Mouse (Mus musculus) kidney, adult 2 months (tissue): ENCODE measurements around the gene Fabp7.

Experiments
- CTCF ChIP-seq: fragments of 200-500 bp; conservative IDR thresholded peaks from 2 replicates; pipeline ENCODE4 v1.5.1; 2011; ENCODE audit warnings: low read depth, mild to moderate bottlenecking, control low read depth, low read length, moderate library complexity, mixed read lengths; ENCODE audit not compliant: insufficient read depth, insufficient read length
- POLR2A ChIP-seq: fragments of 200-500 bp; IDR thresholded peaks from one replicate; pipeline ENCODE4 v1.6.1; 2011; ENCODE audit warnings: low read depth, low read length, control low read depth

- TF ChIP-seq CTCF (no peak), POLR2A (no peak)
Observed at GRCm38 (mm10) chr10:57755201-57755736, 29.4 kb upstream of the Fabp7 start.
